Mouse (Mus musculus) heart, embryonic 14.5 days (tissue): ENCODE measurements around the gene Gm2696. TPM values are rescaled to one million over a fixed set of nuclear protein-coding genes. Genes with fewer than 3 reads are reported as not detected.

ENCODE experiments used
- ATAC-seq: fragments of 200-750 bp; cut with Nextera tagmentation; 2 replicates; pipeline ENCODE4 v1.8.0; 2017; ENCODE audit warnings: low read depth, moderate TSS enrichment; ENCODE audit not compliant: insufficient number of reproducible peaks, insufficient read depth, low FRiP score
- H3K27ac ChIP-seq, 2 experiments: fragments of 200-500 bp in 1 of 2; fragments of 300-500 bp in 1 of 2; sonication (generic) in 1 of 2; replicated peaks in 1 of 2; 2 replicates each; pipeline ENCODE4 v1.5.1; 2012 to 2014; ENCODE audit warnings: low read depth in 2 of 2, low read length in 2 of 2, control low read depth in 1 of 2, mild to moderate bottlenecking in 1 of 2, mixed read lengths in 1 of 2; ENCODE audit not compliant: control insufficient read depth in 1 of 2, insufficient read depth in 1 of 2
- H3K27me3 ChIP-seq: fragments of 300-500 bp; sonication (generic); 2 replicates; pipeline ENCODE4 v1.6.1; 2014; ENCODE audit warnings: mild to moderate bottlenecking, low read length, control low read depth; ENCODE audit not compliant: control insufficient read depth, insufficient read depth
- H3K36me3 ChIP-seq: fragments of 300-500 bp; sonication (generic); 2 replicates; pipeline ENCODE4 v1.6.1; 2014; ENCODE audit warnings: mild to moderate bottlenecking, control low read depth, low read length, mixed read lengths; ENCODE audit not compliant: control insufficient read depth, insufficient read depth
- H3K4me1 ChIP-seq, 2 experiments: fragments of 200-500 bp in 1 of 2; fragments of 300-500 bp in 1 of 2; sonication (generic) in 1 of 2; 2 replicates each; pipeline ENCODE4 v1.6.1; 2012 to 2014; ENCODE audit warnings: low read length in 2 of 2, control low read depth in 1 of 2, mixed read lengths in 1 of 2; ENCODE audit not compliant: control insufficient read depth in 2 of 2, insufficient read depth in 2 of 2
- H3K4me2 ChIP-seq: fragments of 300-500 bp; sonication (generic); 2 replicates; pipeline ENCODE4 v1.6.1; 2014; ENCODE audit warnings: mild to moderate bottlenecking, low read length
- H3K4me3 ChIP-seq, 2 experiments: fragments of 200-500 bp in 1 of 2; fragments of 300-500 bp in 1 of 2; sonication (generic) in 1 of 2; 2 replicates each; pipeline ENCODE4 v1.5.1; 2012 to 2014; ENCODE audit warnings: low read length in 2 of 2, mild to moderate bottlenecking in 2 of 2, control low read depth in 1 of 2, low read depth in 1 of 2, moderate library complexity in 1 of 2; ENCODE audit not compliant: control insufficient read depth in 1 of 2, insufficient read depth in 1 of 2
- H3K9ac ChIP-seq: fragments of 300-500 bp; sonication (generic); 2 replicates; pipeline ENCODE4 v1.6.1; 2014; ENCODE audit warnings: mild to moderate bottlenecking, low read length
- H3K9me3 ChIP-seq: fragments of 300-500 bp; sonication (generic); 2 replicates; pipeline ENCODE4 v1.6.1; 2016; ENCODE audit warnings: low read length, control low read depth; ENCODE audit not compliant: control insufficient read depth
- WGBS: fragments of 180-500 bp; shearing (Covaris S2); extraction: QIAGEN DNeasy Blood & Tissue Kit; methylation state at CpG from one replicate; pipeline ENCODE4 v1.1.7; 2014; 5-methylcytosine and 5-hydroxymethylcytosine counted together
- polyA plus RNA-seq: library from polyadenylated mRNA; unstranded; fragments of >200 nt; fragmentation: Nextera tagmentation; extraction: Ambion mirVana; gene quantifications from 2 replicates; pipeline ENCODE4 v1.2.1, GENCODE M21; 2014

The Gm2696 gene
- polyA plus RNA-seq, 1 experiment from 2014 or later, result not detected

GRCm38 (mm10) chr10:77815514-77815913 lies 1.0 kb downstream of the Gm2696 start:
- no peaks in the 10 kb centered on the region for H3K36me3 ChIP-seq
- H3K9me3 ChIP-seq, result no peaks in the 10 kb centered on the region
- no peaks in the 10 kb centered on the region for H3K27me3 ChIP-seq
- H3K4me3 ChIP-seq, result no peak overlapping the region
- WGBS, result 31% methylated on average over 5 of the region's 5 CpGs
- H3K4me1 ChIP-seq, result no peaks in the 10 kb centered on the region
- no peak for ATAC-seq
- no peak overlapping the region for H3K27ac ChIP-seq
- no peak overlapping the region for H3K9ac ChIP-seq
- H3K4me2 ChIP-seq, result no peak overlapping the region

- no peaks in the 10 kb centered on the region for H3K36me3 ChIP-seq
- no peak overlapping the region for H3K27ac ChIP-seq
- H3K9ac ChIP-seq, result no peak overlapping the region
- no peaks in the 10 kb centered on the region for H3K4me1 ChIP-seq
- no peaks in the 10 kb centered on the region for H3K9me3 ChIP-seq
- ATAC-seq, result no peak; the same call in 1 of the 2 replicates
- no peaks in the 10 kb centered on the region for H3K27me3 ChIP-seq
- H3K4me3 ChIP-seq, result no peak overlapping the region
- no peak overlapping the region for H3K4me2 ChIP-seq
- 91% methylated on average over 4 of the region's 4 CpGs for whole genome bisulfite sequencing
These were observed 4.0 kb downstream of the Gm2696 start for GRCm38 (mm10) chr10:77818523-77818922.

DNA sequence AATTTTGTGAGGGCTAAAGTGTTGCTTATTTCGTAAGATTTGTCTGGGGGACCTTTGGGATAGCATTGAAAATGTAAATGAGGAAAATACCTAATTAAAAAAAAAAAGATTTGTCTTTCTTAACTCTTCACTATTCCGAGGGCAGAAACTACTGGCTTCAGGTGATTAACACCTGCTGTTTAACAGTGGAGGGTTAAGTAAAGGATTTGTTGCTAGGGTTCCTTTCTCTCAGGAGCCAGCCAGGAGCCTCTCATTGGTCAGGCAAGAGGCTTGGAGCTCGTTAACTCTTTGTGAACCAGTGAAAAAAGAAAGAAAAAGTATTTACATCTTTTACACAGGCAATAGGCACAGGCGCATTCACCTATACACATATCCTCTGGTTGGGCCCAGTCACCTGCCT lies 4.7 kb downstream of the Gm2696 start:
- Histone ChIP-seq H3K4me1 (no peaks in the 10 kb centered on the region), H3K9ac (no peak overlapping the region), H3K4me2 (no peak overlapping the region), H3K36me3 (no peaks in the 10 kb centered on the region), H3K9me3 (no peaks in the 10 kb centered on the region), H3K4me3 (no peak overlapping the region), H3K27me3 (no peaks in the 10 kb centered on the region), H3K27ac (no peak overlapping the region)
- WGBS, result 44% methylated on average over 4 of the region's 4 CpGs
- no peak for ATAC-seq

DNA sequence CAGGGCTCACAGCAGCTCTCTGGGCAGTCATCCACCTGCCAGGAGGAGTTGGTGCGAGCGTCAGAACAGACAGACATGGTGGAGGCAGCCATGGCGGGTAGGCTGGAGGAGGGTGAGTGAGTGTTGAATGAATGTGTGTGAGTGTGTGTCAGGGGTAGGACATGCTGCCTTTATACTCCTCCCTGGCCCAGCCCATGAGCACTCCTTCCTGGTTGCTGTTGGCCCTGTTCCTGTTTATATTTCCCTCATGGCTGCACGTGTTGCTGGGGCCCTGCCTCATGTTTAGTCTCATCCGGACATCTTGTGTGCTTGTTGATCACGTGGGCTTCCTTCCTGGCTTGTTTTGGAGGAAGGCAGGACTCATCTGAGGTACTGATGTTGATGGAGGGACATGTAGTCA lies 12.5 kb downstream of the Gm2696 start, which contains the start of gene Krtap10-4:
TSS of gene Krtap10-4 (minus strand) at position 145 of the 400 bp plus-strand sequence.
- Histone ChIP-seq H3K9me3 (no peaks in the 10 kb centered on the region), H3K27me3 (no peaks in the 10 kb centered on the region), H3K27ac (no peak within 1 kb of the TSS), H3K4me2 (no peak within 1 kb of the TSS), H3K4me1 (no peaks in the 10 kb centered on the region), H3K9ac (no peak within 1 kb of the TSS), H3K36me3 (no peaks in the 10 kb centered on the region), H3K4me3 (no peak within 1 kb of the TSS)
- ATAC-seq, result no peak
- 61% methylated on average over 6 of the region's 6 CpGs for WGBS

DNA sequence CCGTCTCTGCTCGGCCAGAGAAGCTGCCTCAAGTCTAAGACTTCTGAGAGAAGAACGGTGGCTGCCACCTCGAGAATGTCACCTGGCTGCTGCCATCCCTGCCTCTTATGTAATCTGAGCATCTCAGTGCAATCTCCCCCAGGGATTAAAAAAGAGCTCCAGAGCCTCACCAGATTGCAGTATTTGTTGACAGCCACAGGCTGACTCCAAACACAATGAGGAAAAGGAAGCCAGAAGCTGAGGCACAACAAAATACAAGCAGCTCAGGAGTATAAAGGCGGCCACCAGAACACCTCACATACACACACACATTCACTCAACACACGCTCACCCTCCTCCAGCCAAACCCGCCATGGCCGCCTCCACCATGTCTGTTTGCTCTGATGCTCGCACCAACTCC lies 21.2 kb downstream of the Gm2696 start, which contains the start of gene Krtap10-10:
TSS of gene Krtap10-10 (plus strand) at position 301 of the 400 bp plus-strand sequence.
- Histone ChIP-seq H3K4me1 (no peaks in the 10 kb centered on the region), H3K27ac (no peak within 1 kb of the TSS), H3K4me3 (no peak within 1 kb of the TSS), H3K36me3 (no peaks in the 10 kb centered on the region), H3K9me3 (no peaks in the 10 kb centered on the region), H3K4me2 (no peak within 1 kb of the TSS), H3K27me3 (no peaks in the 10 kb centered on the region), H3K9ac (no peak within 1 kb of the TSS)
- 66% methylated on average over 9 of the region's 9 CpGs for WGBS
- ATAC-seq, result no peak

GRCm38 (mm10) chr10:77839006-77839405 lies 24.5 kb downstream of the Gm2696 start:
- H3K36me3 ChIP-seq, result no peaks in the 10 kb centered on the region

DNA sequence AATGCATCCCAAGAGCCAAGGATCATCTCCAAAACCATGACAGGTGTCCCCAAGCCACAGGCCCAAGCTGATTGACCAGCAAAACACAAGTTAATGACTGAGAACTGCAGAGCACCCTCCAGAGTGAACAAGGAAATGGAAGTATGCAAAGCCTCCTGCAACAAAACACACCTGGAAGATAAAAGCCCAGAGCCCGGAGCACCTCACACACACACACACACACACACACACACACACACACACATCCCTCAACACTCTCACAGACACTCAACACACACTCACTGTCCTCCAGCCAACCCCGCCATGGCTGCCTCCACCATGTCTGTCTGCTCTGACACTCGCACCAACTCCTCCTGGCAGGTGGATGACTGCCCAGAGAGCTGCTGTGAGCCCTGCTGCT lies 32.0 kb downstream of the Gm2696 start, which contains the start of gene Gm36176:
TSS of gene Gm36176 (plus strand) at position 301 of the 400 bp plus-strand sequence.
- H3K27me3 ChIP-seq, result no peaks in the 10 kb centered on the region
- H3K36me3 ChIP-seq, result no peaks in the 10 kb centered on the region
- no peak for ATAC-seq
- no peak within 1 kb of the TSS for H3K4me2 ChIP-seq
- no peak within 1 kb of the TSS for H3K4me3 ChIP-seq
- H3K4me1 ChIP-seq, result no peaks in the 10 kb centered on the region
- H3K9me3 ChIP-seq, result peaks cover 25% of the 10 kb centered on the region
- H3K9ac ChIP-seq, result no peak within 1 kb of the TSS
- no peak within 1 kb of the TSS for H3K27ac ChIP-seq
- WGBS, result 64% methylated on average over 3 of the region's 3 CpGs

More at GRCm38 (mm10) chr10:77839006-77839405, 24.5 kb downstream of the Gm2696 start:
- WGBS, result 60% methylated on average over 6 of the region's 6 CpGs
- no peaks in the 10 kb centered on the region for H3K4me1 ChIP-seq
- H3K9ac ChIP-seq, result no peak overlapping the region
- H3K27me3 ChIP-seq, result no peaks in the 10 kb centered on the region
- no peak for ATAC-seq
- no peak overlapping the region for H3K4me2 ChIP-seq
- H3K9me3 ChIP-seq, result peaks cover 17% of the 10 kb centered on the region
- no peak overlapping the region for H3K27ac ChIP-seq
- no peak overlapping the region for H3K4me3 ChIP-seq

GRCm38 (mm10) chr10:77846961-77847360 lies 32.5 kb downstream of the Gm2696 start:
- Histone ChIP-seq H3K27ac (no peak overlapping the region), H3K4me3 (no peak overlapping the region), H3K4me2 (no peak overlapping the region), H3K27me3 (no peaks in the 10 kb centered on the region), H3K4me1 (no peaks in the 10 kb centered on the region), H3K9ac (no peak overlapping the region), H3K36me3 (no peaks in the 10 kb centered on the region), H3K9me3 (peaks cover 23% of the 10 kb centered on the region)
- ATAC-seq, result no peak
- WGBS, result 15% methylated on average over 2 of the region's 2 CpGs
